Mouse (Mus musculus) liver, postnatal 0 days (tissue): ENCODE results near the gene Noto. TPM values are rescaled to one million over a fixed set of nuclear protein-coding genes. Genes with fewer than 3 reads are reported as not detected.
"Not testable (repeated sequence)": the region's sequence is repeated elsewhere in the genome, so short reads cannot be mapped to it uniquely, and the experiment has no call there.

Experiments
- ATAC-seq: fragments of 200-750 bp; cut with Nextera tagmentation; 2 replicates; pipeline ENCODE4 v1.8.0; 2017; ENCODE audit warnings: mild to moderate bottlenecking, moderate library complexity
- DNase-seq: peaks from one replicate; pipeline ENCODE4 v3.0.0-alpha.2; 2016
- H3K27ac ChIP-seq: fragments of 300-500 bp; sonication (generic); 2 replicates; pipeline ENCODE4 v1.5.1; 2014; ENCODE audit warnings: antibody characterized with exemption, moderate library complexity, mild to moderate bottlenecking, low read depth
- H3K27me3 ChIP-seq: fragments of 300-500 bp; sonication (generic); 2 replicates; pipeline ENCODE4 v1.6.1; 2014; ENCODE audit warnings: low read length, control low read depth, mixed read lengths; ENCODE audit not compliant: insufficient read depth
- H3K36me3 ChIP-seq: fragments of 300-500 bp; sonication (generic); replicated peaks from 2 replicates; pipeline ENCODE4 v1.6.1; 2014; ENCODE audit warnings: mild to moderate bottlenecking, control low read depth, low read length, moderate library complexity, mixed read lengths; ENCODE audit not compliant: insufficient read depth
- H3K4me1 ChIP-seq: fragments of 300-500 bp; sonication (generic); 2 replicates; pipeline ENCODE4 v1.6.1; 2014; ENCODE audit warnings: antibody characterized with exemption, mild to moderate bottlenecking, control low read depth; ENCODE audit not compliant: insufficient read depth
- H3K4me2 ChIP-seq: fragments of 300-500 bp; sonication (generic); 2 replicates; pipeline ENCODE4 v1.6.1; 2014; ENCODE audit warnings: low read depth, mild to moderate bottlenecking, low read length, moderate library complexity, mixed read lengths
- H3K4me3 ChIP-seq: fragments of 300-500 bp; sonication (generic); 2 replicates; pipeline ENCODE4 v1.5.1; 2014; ENCODE audit warnings: low read depth, low read length
- H3K9ac ChIP-seq: fragments of 300-500 bp; sonication (generic); replicated peaks from 2 replicates; pipeline ENCODE4 v1.6.1; 2014; ENCODE audit warnings: mild to moderate bottlenecking, moderate library complexity
- H3K9me3 ChIP-seq: fragments of 300-500 bp; sonication (generic); 2 replicates; pipeline ENCODE4 v1.6.1; 2016; ENCODE audit warnings: mild to moderate bottlenecking, control low read depth, low read length, mixed read lengths
- CTCF ChIP-seq: sonication (generic); IDR thresholded peaks from 2 replicates; pipeline ENCODE4 v1.5.1; 2016; ENCODE audit warnings: antibody characterized with exemption, low read depth
- EP300 ChIP-seq: IDR thresholded peaks from 2 replicates; pipeline ENCODE4 v1.6.1; 2016; ENCODE audit warnings: antibody characterized with exemption, low read depth, mild to moderate bottlenecking
- WGBS: fragments of 180-500 bp; shearing (Covaris S2); extraction: QIAGEN DNeasy Blood & Tissue Kit; methylation state at CpG from one replicate; pipeline ENCODE4 v1.1.7; 2014; ENCODE audit not compliant: insufficient replicate concordance; 5-methylcytosine and 5-hydroxymethylcytosine counted together
- polyA plus RNA-seq: library from polyadenylated mRNA; unstranded; fragments of >200 nt; fragmentation: Nextera tagmentation; extraction: Ambion mirVana; gene quantifications from 2 replicates; pipeline ENCODE4 v1.2.1, GENCODE M21; 2015

Gene Noto
- polyA plus RNA-seq, 1 experiment from 2014 or later = not detected

DNA sequence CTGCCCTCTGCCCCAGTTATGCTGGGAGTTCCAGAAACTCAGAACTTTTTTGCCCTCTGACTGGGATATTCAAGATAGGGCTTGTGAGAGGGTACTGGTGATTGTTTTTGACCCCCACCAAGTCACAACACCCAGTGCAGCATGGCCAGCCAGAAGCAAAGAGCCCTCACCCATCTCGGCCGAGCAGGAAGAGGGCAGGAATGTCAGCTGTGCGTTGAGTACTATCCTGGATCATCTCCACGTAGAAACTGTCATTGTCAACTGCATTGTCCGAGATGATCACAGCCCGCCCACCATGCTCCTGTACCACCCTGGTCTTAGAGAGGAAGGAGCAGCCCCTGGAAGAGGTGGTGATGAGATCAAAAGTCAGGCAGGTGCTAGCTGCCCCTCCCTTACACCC is 23.7 kb downstream of the Noto start:
- no peak for ATAC-seq
- DNase-seq = no peak
- H3K4me3 ChIP-seq = no peak overlapping the region
- WGBS = 85% methylated on average over 6 of the region's 6 CpGs
- H3K9me3 ChIP-seq = no peaks in the 10 kb centered on the region
- peaks cover 21% of the 10 kb centered on the region for H3K36me3 ChIP-seq
- no peak overlapping the region for H3K27ac ChIP-seq
- no peak overlapping the region for H3K4me2 ChIP-seq
- H3K27me3 ChIP-seq = no peaks in the 10 kb centered on the region
- TF ChIP-seq CTCF = no peak
- no peak for TF ChIP-seq EP300
- peaks cover 8% of the 10 kb centered on the region; the same call in 1 of the 2 replicates for H3K4me1 ChIP-seq
- H3K9ac ChIP-seq = no peak overlapping the region

DNA sequence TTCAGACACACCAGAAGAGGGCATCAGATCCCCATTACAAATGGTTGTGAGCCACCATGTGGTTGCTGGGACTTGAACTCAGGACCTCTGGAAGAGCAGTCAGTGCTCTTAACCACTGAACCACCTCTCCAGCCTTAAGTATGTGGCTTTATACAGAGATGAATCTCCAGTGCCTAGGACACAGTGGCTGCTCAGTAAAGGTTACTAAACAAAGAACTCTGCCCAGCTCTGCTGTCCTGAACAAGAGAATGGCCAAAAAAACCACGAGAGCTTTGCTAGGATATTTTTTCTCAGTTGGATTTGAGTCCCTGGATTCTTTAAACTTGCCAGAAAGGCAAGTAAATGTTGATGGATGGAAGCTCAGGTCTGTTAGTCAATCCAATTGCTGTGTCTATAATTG is 26.5 kb downstream of the Noto start:
- H3K27me3 ChIP-seq, H3K27ac ChIP-seq, DNase-seq, H3K9me3 ChIP-seq, ATAC-seq: not testable (repeated sequence)
- Histone ChIP-seq H3K4me3 (peak overlapping the region; percentile 83), H3K9ac (peak overlapping the region; percentile 78; the same call in 1 of the 2 replicates), H3K36me3 (peaks cover 17% of the 10 kb centered on the region), H3K4me1 (peaks cover 31% of the 10 kb centered on the region), H3K4me2 (peak overlapping the region; percentile 97)
- WGBS = 64% methylated on average over 1 of the region's 1 CpGs

DNA sequence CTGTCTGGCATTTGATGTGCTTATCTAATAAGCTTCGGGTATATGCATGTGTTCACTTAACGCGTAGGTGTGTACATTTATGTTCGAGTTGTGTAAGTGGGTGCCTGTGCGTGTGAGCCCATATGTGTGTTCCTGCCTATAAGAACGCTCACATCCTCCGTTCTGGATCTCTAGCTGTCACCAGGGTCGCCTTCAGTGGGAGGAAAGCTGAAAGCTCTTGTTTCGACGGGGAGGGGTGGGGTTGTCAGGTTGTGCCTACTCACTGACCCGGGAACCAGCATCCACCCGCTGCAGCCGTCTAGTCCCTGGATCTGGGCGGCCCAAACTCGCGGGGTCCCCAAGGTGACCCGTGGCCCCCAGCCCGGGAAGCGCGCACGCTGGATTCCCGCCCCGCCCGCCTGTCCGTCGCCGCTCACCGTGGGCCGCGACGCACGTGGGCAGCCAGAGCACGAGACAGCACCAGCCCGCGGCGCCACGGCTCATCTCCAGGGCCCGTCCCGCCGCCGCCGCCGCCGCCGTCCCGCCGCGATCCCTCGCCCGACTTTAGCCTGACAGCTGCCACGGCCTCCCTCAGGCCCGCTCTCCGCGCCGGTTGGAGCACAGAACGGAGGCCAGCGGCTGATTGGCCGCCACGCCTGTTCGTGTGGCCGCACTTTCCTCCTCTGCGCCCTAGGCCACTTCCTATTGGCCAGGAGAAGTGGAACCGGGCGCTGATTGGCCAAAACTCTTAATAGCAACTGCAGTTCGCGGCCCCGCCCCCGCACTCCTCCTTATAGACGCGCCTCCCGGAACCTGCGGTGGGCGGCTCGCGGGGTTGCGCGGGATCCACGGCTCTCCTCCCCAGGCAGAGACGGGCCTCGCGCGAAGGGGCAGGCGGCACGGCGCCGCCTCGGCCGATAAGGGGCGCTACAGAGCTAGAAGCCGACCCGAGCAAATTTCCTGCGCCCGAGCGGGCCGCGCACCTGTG is 27.3 kb downstream of the Noto start, which contains the start of gene Cct7:
Gene Cct7, plus strand, starts transcription at position 818 of the 967 bp plus-strand sequence.
- peak within 1 kb of the TSS; percentile 93 for H3K9ac ChIP-seq
- peak within 1 kb of the TSS; percentile 83 for H3K4me3 ChIP-seq
- H3K27me3 ChIP-seq = no peaks in the 10 kb centered on the region
- ATAC-seq = peak; percentile 92
- DNase-seq = peak; percentile 98
- WGBS = 1% methylated on average over 94 of the region's 96 CpGs
- no peaks in the 10 kb centered on the region for H3K9me3 ChIP-seq
- H3K36me3 ChIP-seq = peaks cover 12% of the 10 kb centered on the region
- no peak; the same call in 1 of the 2 replicates for TF ChIP-seq EP300
- TF ChIP-seq CTCF = peak; percentile 84
- H3K4me2 ChIP-seq = peak within 1 kb of the TSS; percentile 97
- H3K4me1 ChIP-seq = peaks cover 36% of the 10 kb centered on the region
- H3K27ac ChIP-seq = peak within 1 kb of the TSS; percentile 89

DNA sequence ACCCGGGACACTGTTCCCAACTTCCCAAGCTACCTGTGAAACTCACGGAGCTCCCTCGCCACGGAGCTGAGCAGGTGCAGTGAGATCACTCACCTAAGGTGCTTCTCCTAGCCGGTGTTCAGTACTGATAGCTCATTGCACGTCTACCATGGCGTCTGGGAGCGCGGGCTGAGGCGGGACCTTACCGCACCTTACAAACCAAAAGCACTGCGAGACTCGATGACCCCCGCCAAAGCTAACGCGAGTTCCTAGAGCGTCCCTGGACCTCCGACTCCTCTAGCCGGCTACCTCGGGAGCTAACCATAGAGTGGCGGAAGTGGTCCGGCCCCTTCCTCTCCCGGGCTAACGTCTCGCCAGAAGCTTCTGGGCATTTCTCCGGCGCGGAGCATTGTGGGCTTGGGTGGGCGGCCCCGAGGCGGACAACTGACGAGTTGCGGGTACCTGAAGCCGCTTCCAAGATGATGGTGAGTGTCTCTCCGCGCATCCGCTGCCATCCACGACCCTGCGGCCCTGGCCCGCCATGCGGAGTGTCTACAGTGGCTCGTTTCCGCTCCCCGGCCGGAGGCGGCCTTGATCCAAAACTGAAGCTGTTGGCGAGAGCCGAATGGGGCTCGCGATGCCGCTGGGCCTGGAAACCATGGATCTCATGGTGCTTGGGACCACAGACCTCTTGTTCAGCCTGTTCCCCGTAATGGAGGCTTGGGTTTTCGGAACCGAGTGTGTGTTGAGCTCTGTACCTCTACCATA is 28.2 kb downstream of the Noto start, which contains the start of gene Pradc1:
Gene Pradc1, minus strand, starts transcription at position 307 of the 747 bp plus-strand sequence.
- peak within 1 kb of the TSS; percentile 83 for H3K4me3 ChIP-seq
- peak within 1 kb of the TSS; percentile 93 for H3K9ac ChIP-seq
- H3K9me3 ChIP-seq = no peaks in the 10 kb centered on the region
- under 1% methylated on average over 53 of the region's 54 CpGs for WGBS
- H3K27me3 ChIP-seq = no peaks in the 10 kb centered on the region
- ATAC-seq (peak; percentile 79), DNase-seq (peak; percentile 96)
- peak within 1 kb of the TSS; percentile 89 for H3K27ac ChIP-seq
- peaks cover 44% of the 10 kb centered on the region for H3K4me1 ChIP-seq
- TF ChIP-seq EP300 (peak; percentile 70), CTCF (no peak)
- peak within 1 kb of the TSS; percentile 97 for H3K4me2 ChIP-seq
- H3K36me3 ChIP-seq = peaks cover 5% of the 10 kb centered on the region; the same call in 1 of the 2 replicates

DNA sequence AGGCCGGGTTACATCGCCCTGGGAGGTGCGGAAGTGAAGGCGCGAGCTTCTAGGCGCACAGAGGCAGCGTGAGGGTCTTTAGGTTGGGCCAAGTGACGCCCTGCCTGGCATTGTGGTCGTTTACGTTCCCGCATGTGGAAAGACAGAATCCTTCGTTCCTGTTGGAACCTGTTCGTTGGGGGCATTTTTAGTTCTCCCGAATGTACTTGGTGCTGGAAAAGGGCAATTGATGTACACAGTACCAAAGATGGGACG is 28.7 kb downstream of the Noto start:
- 0% methylated on average over 15 of the region's 15 CpGs for WGBS
- peaks cover 44% of the 10 kb centered on the region for H3K4me1 ChIP-seq

DNA sequence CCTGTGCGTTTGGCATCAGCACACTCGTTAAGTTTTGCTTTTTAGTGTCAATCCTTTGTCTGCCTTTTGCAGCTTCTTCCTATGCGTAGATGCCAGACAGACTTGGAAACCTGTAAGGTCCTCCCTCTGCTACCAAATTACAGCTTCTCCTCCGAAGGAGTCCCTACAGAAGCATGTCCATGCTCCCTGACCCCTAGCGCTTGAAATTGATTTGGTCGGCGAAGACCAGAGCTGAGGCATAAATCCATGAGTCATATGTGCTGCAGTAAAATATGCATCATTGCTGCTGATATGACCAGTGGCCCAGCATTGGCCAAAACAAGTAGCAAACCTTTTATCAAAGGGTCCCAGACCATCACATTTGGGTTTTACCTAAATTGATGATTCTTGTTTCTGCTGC is 29.1 kb downstream of the Noto start:
- Histone ChIP-seq H3K9me3 (no peaks in the 10 kb centered on the region), H3K27ac (peak overlapping the region; percentile 89), H3K4me2 (peak overlapping the region; percentile 97), H3K36me3 (no peaks in the 10 kb centered on the region; the same call in 1 of the 2 replicates), H3K4me3 (peak overlapping the region; percentile 83), H3K9ac (peak overlapping the region; percentile 93), H3K27me3 (no peaks in the 10 kb centered on the region), H3K4me1 (peaks cover 48% of the 10 kb centered on the region)
- DNase-seq (no peak), ATAC-seq (no peak)
- TF ChIP-seq CTCF (no peak), EP300 (no peak)
- WGBS = 6% methylated on average over 7 of the region's 7 CpGs

More for the DNA sequence above, 28.7 kb downstream of the Noto start:
- peak overlapping the region; percentile 93 for H3K9ac ChIP-seq
- peak overlapping the region; percentile 89 for H3K27ac ChIP-seq
- TF ChIP-seq EP300 = no peak
- peak overlapping the region; percentile 97 for H3K4me2 ChIP-seq
- no peak for DNase-seq
- H3K9me3 ChIP-seq = no peaks in the 10 kb centered on the region
- H3K27me3 ChIP-seq = no peaks in the 10 kb centered on the region
- H3K4me3 ChIP-seq = peak overlapping the region; percentile 83
- no peaks in the 10 kb centered on the region; the same call in 1 of the 2 replicates for H3K36me3 ChIP-seq
- ATAC-seq = no peak
